ENCODE assay signal across 8 mouse cellular contexts in the genomic region with DNA sequence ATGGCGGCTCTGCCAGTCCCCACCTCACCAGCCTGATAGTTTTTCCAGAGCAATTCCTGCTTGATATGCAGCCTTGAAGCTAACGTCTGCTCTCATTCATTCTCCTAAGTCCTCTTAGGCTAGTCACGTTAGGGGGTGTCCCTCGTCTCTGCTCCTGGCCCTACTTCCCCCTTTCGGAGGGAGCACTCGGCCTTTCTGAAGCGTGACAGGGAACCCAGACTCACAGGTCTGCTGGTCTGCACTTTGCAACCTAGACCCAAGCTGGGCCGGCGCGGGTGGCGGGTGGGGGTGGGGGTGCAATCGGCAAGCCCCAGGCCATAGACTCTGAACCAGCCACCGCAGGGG. TPM values are rescaled to one million over a fixed set of nuclear protein-coding genes. Genes with fewer than 3 reads are reported as not detected.
DNase-seq lines count a peak whose midpoint lies in the region; ATAC-seq and TF ChIP-seq lines count a peak whose summit lies in the region.

No protein-coding gene starts in this region.

- H3K36me3 ChIP-seq in heart, embryonic 16.5 days (ENCODE audit: control insufficient read depth, insufficient read depth): no peaks in the 10 kb centered on the region
- H3K36me3 ChIP-seq in neural tube, embryonic 15.5 days: no peaks in the 10 kb centered on the region

- peak overlapping the region; percentile 92 for H3K27ac ChIP-seq in heart, embryonic 16.5 days (ENCODE audit: low read length)
- H3K27ac ChIP-seq in neural tube, embryonic 15.5 days (replicated peaks): 0 out of 2 replicates have a peak overlapping the region, but pooled peaks have one; percentile 60

- TF ChIP-seq CTCF in brain, embryonic 14.5 days (IDR thresholded peaks at IDR 0.05; ENCODE audit: borderline replicate concordance, extremely low read depth, insufficient read depth, insufficient read length): no peak

- peak overlapping the region; percentile 76 for H3K4me3 ChIP-seq in heart, embryonic 16.5 days (ENCODE audit: low read length)
- peak overlapping the region; percentile 53 for H3K4me3 ChIP-seq in neural tube, embryonic 15.5 days (replicated peaks)

- ATAC-seq in heart, embryonic 16.5 days (replicated peaks; ENCODE audit: extremely low read depth, insufficient read depth, low FRiP score): no peak
- ATAC-seq in neural tube, embryonic 15.5 days (ENCODE audit: low FRiP score): peak; percentile 25; the same call in 1 of the 2 replicates

- peaks cover 13% of the 10 kb centered on the region for H3K27me3 ChIP-seq in heart, embryonic 16.5 days (ENCODE audit: control insufficient read depth, insufficient read depth, low read length)
- peaks cover 57% of the 10 kb centered on the region for H3K27me3 ChIP-seq in neural tube, embryonic 15.5 days (replicated peaks)

- peak overlapping the region; percentile 93 for H3K9ac ChIP-seq in heart, embryonic 16.5 days (ENCODE audit: low read length)
- peak overlapping the region; percentile 49 for H3K9ac ChIP-seq in neural tube, embryonic 15.5 days (replicated peaks)

- no peak for TF ChIP-seq POLR2A in brain, embryonic 14.5 days (IDR thresholded peaks at IDR 0.05; ENCODE audit: borderline replicate concordance, extremely low read depth, insufficient read depth, insufficient read length, poor library complexity, severe bottlenecking)

- DNase-seq in layer of hippocampus, adult 9-11 months: peak; percentile 58
- no peak for DNase-seq in layer of hippocampus, postnatal 14 days (ENCODE audit: low spot score in 2 of 2)
- DNase-seq in brain, embryonic 14.5 days (ENCODE audit: low read depth): peak; percentile 45
- peak; percentile 49 to 67 for DNase-seq in lung, adult 18-20 months
- no peak for DNase-seq in urinary bladder, postnatal 4 days (ENCODE audit: low spot score in 2 of 2)
- no peak for DNase-seq in adrenal gland, adult 8-10 months

- 3% methylated on average over 13 of the region's 13 CpGs for WGBS in heart, embryonic 16.5 days
- 2% methylated on average over 13 of the region's 13 CpGs for WGBS in neural tube, embryonic 15.5 days

- no peaks in the 10 kb centered on the region for H3K9me3 ChIP-seq in heart, embryonic 16.5 days (replicated peaks; ENCODE audit: control insufficient read depth, low read length)
- H3K9me3 ChIP-seq in neural tube, embryonic 15.5 days (replicated peaks): no peaks in the 10 kb centered on the region

- H3K4me2 ChIP-seq in heart, embryonic 16.5 days (ENCODE audit: low read depth, low read length): peak overlapping the region; percentile 90
- peak overlapping the region; percentile 93 for H3K4me2 ChIP-seq in neural tube, embryonic 15.5 days

- H3K4me1 ChIP-seq in heart, embryonic 16.5 days (ENCODE audit: control insufficient read depth, insufficient read depth, low read length): peaks cover 23% of the 10 kb centered on the region
- peaks cover 43% of the 10 kb centered on the region for H3K4me1 ChIP-seq in neural tube, embryonic 15.5 days

RNA-seq across cellular contexts. Expression of gene Fli1, which starts 2.6 kb away (rescaled TPM):
- 1 to 10 TPM; 6.1 to 6.7 TPM for total RNA-seq in layer of hippocampus, postnatal 14 days (2021)
- polyA plus RNA-seq in brain, embryonic 14.5 days (2012; rRNA removed): 2.5 and 5.3 TPM in 2 replicates
- 20.1 and 23.4 TPM in 2 replicates for polyA plus RNA-seq in heart, embryonic 16.5 days (2015; fragmentation: Nextera tagmentation; extraction: Ambion mirVana)
- 7.9 and 12.5 TPM in 2 replicates for polyA plus RNA-seq in neural tube, embryonic 15.5 days (2015; fragmentation: Nextera tagmentation; extraction: Ambion mirVana)
- total RNA-seq in adrenal gland, adult 8-10 months (2022): 10 to 100 TPM; 12.0 to 20.5 (median 15.5) TPM

Comparison
In these comparisons a context has a peak if more than half of its experiments do, and no peak if none do; other contexts are left out.
1. DNase-seq: peak in layer of hippocampus, adult 9-11 months (single experiment), brain, embryonic 14.5 days (single experiment) and lung, adult 18-20 months (2 of 2); none in layer of hippocampus, postnatal 14 days (0 of 2), urinary bladder, postnatal 4 days (0 of 2) and adrenal gland, adult 8-10 months (single experiment).